Mouse (Mus musculus): ENCODE measurements around the gene Dgkg.
A peak's percentile ranks its signal among the peaks of the same experiment; 100 is the strongest.

Dgkg gene

GRCm38 (mm10) chr16:22545799-22546198 is 111.2 kb downstream of the Dgkg start:
- no peak for DNase-seq (ENCODE audit: low spot score)

- peak; percentile 58 for DNase-seq (ENCODE audit: low spot score)
These were observed 111.9 kb downstream of the Dgkg start for GRCm38 (mm10) chr16:22545016-22545561.

GRCm38 (mm10) chr16:22542691-22543141 is 114.3 kb downstream of the Dgkg start:
- DNase-seq (ENCODE audit: low spot score): no peak

GRCm38 (mm10) chr16:22539275-22539674 is 117.7 kb downstream of the Dgkg start:
- no peak for DNase-seq (ENCODE audit: low spot score)

DNA sequence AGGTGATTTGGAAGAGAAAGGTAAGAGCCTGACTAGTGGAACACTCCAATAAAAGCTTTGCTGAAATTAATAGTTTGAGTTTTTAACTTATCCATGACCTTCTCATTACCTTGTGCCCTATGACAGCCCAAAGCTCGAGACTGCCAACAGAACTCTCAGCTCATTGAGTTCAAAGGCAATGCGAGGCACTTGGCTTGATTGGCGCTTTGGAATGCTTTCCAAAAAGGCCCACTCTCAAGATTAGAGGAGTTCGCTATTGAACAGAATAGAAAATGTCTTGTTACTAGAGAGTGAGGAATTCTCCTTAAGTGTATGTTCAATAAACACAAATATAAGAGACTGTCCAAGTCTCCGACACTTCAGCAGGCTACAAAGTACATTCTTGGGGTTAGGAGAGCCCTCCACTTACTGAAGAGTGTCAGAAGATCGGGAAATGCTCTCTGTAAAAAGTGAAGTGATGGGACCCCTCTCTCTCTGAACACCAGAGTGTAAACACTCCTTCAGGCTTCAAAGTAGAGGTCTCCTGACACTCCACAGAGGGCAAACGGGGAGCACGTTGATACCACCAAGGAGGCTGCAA is 120.3 kb downstream of the Dgkg start:
- no peak for DNase-seq (ENCODE audit: low spot score)

DNA sequence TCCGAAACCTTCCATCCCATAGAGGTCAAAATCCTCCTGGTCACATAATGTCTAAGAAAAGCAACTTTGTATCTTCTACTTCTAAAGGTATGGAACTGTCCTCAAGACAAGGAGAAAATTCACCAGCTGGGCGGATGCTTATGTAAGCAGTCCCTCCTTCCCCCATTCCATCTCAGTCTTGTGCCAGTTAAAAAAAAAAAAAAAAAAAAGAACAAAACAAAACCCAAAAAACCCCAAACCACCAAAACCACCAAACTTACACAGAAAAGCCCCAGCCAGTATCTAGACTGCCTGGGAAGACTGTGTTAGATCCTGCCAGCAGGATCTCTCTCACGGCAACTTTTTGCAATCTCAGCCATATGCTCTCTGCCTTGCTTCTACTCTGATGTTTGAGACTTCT is 123.9 kb downstream of the Dgkg start:
- no peak for DNase-seq (ENCODE audit: low spot score)

- DNase-seq (ENCODE audit: low spot score): no peak
These were observed 125.2 kb downstream of the Dgkg start for GRCm38 (mm10) chr16:22531834-22532233.

- no peak for DNase-seq (ENCODE audit: low spot score)
These were observed 126.0 kb downstream of the Dgkg start for GRCm38 (mm10) chr16:22531041-22531440.

DNA sequence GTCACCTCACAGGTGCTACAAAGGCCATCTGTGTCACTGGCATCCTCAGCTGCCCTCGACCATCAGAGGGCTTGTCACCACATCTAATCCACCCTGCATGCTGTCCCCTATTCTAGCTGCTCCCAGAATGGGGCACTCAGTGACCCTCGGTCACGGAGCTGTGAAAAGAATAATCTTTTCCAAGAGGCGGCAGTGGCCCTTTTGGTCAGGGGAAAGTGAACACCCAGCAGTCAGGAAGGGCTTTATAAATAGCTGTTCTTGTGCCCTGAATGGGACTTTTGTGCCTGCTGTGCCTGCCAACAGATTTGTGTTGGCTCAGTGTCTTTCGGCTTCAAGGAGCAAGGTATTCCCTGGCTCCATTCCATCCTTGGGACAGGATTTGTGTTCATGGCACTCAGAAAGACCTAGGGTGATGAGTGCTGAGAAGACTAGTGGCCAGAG is 129.5 kb downstream of the Dgkg start:
- no peak for DNase-seq (ENCODE audit: low spot score)

GRCm38 (mm10) chr16:22526386-22526785 is 130.6 kb downstream of the Dgkg start:
- no peak for DNase-seq (ENCODE audit: low spot score)

- peak; percentile 22 for DNase-seq (ENCODE audit: low spot score)
These were observed 139.3 kb downstream of the Dgkg start for GRCm38 (mm10) chr16:22517431-22518384.

- DNase-seq (ENCODE audit: low spot score): no peak
These were observed 141.5 kb downstream of the Dgkg start for GRCm38 (mm10) chr16:22515476-22515875.

DNA sequence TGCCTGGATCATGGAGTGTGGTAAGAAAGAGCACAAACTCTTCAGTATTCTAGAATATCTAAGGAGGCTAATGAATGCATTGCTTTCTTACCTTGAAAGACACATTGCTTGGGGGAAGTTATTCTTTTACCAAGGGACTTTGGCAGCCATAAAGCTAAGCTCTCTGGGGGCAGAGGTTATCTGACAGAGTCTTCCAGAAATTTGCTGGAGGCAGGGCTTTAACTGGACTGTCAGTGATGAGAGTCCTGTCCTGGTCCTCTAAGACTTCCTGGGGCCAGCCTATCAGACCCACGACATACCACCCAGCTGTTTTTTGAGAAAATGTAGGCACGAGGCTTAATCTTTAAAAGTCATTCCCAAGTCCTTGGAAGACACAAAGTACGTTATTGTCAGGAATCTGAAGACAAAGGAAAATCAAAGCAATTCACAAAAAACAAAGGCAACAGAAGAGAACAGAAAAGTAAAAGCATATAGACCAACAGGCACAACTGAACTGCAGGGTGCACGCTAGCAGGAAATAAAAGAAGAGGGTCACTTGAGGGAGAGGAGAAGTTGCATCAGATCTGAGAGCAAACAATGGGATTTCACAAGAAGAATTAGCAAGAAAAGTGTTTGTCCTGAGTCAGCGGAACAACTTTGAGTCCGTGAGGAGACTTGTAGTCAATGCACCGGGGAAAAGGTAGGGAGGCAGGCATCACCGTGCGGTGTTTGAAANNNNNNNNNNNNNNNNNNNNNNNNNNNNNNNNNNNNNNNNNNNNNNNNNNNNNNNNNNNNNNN is 146.0 kb downstream of the Dgkg start:
- no peak for DNase-seq (ENCODE audit: low spot score)

DNA sequence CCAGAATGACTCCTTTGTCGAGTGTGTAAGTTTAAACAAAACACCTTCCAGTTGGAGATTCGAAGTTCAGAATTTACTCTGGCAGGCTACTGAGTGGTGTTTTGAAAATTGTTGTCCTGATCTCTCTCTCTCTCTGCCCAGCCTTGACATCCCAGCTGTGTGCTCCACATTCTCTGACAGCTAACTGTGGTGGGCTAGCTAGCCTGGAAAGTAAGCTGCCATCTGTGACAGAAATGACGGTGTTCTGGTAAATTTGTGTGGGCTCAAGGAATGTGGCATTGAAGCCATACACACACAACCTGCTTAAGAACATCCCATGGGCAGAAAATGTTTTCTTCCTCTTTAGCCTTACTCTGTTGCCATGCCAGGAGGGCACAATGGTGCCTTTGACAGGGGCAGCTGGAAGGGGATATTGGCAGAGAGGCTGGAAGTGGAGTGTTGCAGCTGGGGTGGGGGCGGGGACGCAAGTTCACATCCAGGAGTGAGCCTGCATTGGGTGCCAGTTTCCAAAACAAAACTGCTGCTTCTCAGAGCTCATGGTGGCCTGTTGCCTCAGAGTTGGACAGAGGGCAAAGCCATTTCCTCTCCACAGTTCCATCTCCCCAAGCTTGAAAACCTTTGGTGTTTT is 148.0 kb downstream of the Dgkg start:
- no peak for DNase-seq (ENCODE audit: low spot score)

- no peak for DNase-seq (ENCODE audit: low spot score)
These were observed 151.4 kb downstream of the Dgkg start for GRCm38 (mm10) chr16:22505656-22506055.

- DNase-seq (ENCODE audit: low spot score): peak; percentile 48
These were observed 152.2 kb downstream of the Dgkg start for GRCm38 (mm10) chr16:22504851-22505250.

DNA sequence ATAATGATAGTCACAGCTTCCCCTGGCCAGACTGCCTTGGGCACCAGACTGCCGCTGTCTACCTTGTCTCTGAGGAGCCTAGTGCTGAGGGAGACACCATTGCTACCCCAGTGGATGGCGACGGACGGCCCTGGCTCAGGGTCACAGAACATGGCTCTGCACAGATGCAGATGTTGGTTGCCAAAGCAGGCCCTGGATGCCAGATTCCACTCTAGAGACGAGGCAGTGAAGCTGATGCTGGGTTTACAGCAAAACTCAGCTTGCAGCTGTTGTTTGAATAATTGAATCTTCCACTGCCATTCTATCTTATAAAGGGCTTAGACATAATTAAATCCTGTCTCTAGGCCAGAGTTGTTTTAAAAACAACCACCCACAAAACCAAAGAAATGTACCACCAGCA is 153.0 kb downstream of the Dgkg start:
- no peak for DNase-seq (ENCODE audit: low spot score)

- DNase-seq (ENCODE audit: low spot score): no peak
These were observed 153.6 kb downstream of the Dgkg start for GRCm38 (mm10) chr16:22503467-22503866.

GRCm38 (mm10) chr16:22501855-22502254 is 155.2 kb downstream of the Dgkg start:
- no peak for DNase-seq (ENCODE audit: low spot score)

- no peak for DNase-seq (ENCODE audit: low spot score)
These were observed 156.5 kb downstream of the Dgkg start for GRCm38 (mm10) chr16:22500561-22500960.

DNA sequence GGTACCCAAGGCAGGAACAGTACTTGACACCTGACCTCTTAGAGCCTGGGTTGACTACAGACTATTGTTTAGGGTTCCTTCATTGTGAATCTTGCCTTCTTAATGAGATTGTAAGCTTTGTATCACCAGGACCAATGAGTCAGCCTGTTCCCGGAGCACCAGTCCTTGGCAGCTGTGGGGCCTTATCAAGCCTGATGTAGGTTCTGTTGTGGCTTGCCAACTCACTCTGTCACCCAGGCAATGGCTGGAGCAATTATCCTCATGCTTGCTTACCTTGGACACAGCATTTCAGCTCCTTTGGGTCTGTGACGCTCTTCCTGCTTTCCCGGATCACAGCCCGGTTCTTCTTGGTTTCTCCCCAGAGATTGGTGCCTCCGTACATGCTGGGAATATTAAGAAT is 157.1 kb downstream of the Dgkg start:
- DNase-seq (ENCODE audit: low spot score): no peak

- DNase-seq (ENCODE audit: low spot score): no peak
These were observed 157.6 kb downstream of the Dgkg start for GRCm38 (mm10) chr16:22499447-22499846.

Measured in embryo, embryonic 10 days (tissue).